Mouse (Mus musculus) forebrain, embryonic 12.5 days (tissue): ENCODE data around the gene R3hdm2. TPM values are rescaled to one million over a fixed set of nuclear protein-coding genes. Genes with fewer than 3 reads are reported as not detected.

Experiments
- ATAC-seq: fragments of 200-750 bp; cut with Nextera tagmentation; 2 replicates; pipeline ENCODE4 v1.8.0; 2017; ENCODE audit warnings: moderate TSS enrichment; ENCODE audit not compliant: low FRiP score
- H3K27ac ChIP-seq: fragments of 300-500 bp; sonication (generic); 2 replicates; pipeline ENCODE4 v1.5.1; 2016; ENCODE audit warnings: mild to moderate bottlenecking
- H3K27me3 ChIP-seq: fragments of 300-500 bp; sonication (generic); 2 replicates; pipeline ENCODE4 v1.6.1; 2016; ENCODE audit warnings: mild to moderate bottlenecking
- H3K36me3 ChIP-seq: fragments of 300-500 bp; sonication (generic); replicated peaks from 2 replicates; pipeline ENCODE4 v1.6.1; 2016; ENCODE audit warnings: mild to moderate bottlenecking
- H3K4me1 ChIP-seq: fragments of 300-500 bp; sonication (generic); 2 replicates; pipeline ENCODE4 v1.6.1; 2016
- H3K4me2 ChIP-seq: fragments of 300-500 bp; sonication (generic); 2 replicates; pipeline ENCODE4 v1.6.1; 2016; ENCODE audit warnings: mild to moderate bottlenecking, moderate library complexity
- H3K4me3 ChIP-seq: fragments of 300-500 bp; sonication (generic); replicated peaks from 2 replicates; pipeline ENCODE4 v1.5.1; 2016; ENCODE audit warnings: mild to moderate bottlenecking
- H3K9ac ChIP-seq: fragments of 300-500 bp; sonication (generic); 2 replicates; pipeline ENCODE4 v1.6.1; 2016; ENCODE audit warnings: mild to moderate bottlenecking
- H3K9me3 ChIP-seq: fragments of 300-500 bp; sonication (generic); 2 replicates; pipeline ENCODE4 v1.6.1; 2016
- WGBS: fragments of 180-500 bp; shearing (Covaris S2); methylation state at CpG from one replicate; pipeline ENCODE4 v1.1.7; 2016; 5-methylcytosine and 5-hydroxymethylcytosine counted together
- polyA plus RNA-seq: library from polyadenylated mRNA; unstranded; fragments of >200 nt; fragmentation: Nextera tagmentation; extraction: Ambion mirVana; gene quantifications from 2 replicates; pipeline ENCODE4 v1.2.1, GENCODE M21; 2016

The R3hdm2 gene
- polyA plus RNA-seq, 1 experiment from 2014 or later = 37.5 TPM

- Histone ChIP-seq H3K27me3 (no peaks in the 10 kb centered on the region), H3K9me3 (no peaks in the 10 kb centered on the region), H3K9ac (no peak overlapping the region), H3K36me3 (no peaks in the 10 kb centered on the region), H3K4me2 (no peak overlapping the region), H3K27ac (no peak overlapping the region), H3K4me1 (no peaks in the 10 kb centered on the region), H3K4me3 (no peak overlapping the region)
- 84% methylated on average over 3 of the region's 3 CpGs for WGBS
- ATAC-seq = no peak
These were observed 19.4 kb upstream of the R3hdm2 start for GRCm38 (mm10) chr10:127360714-127361113.

- Histone ChIP-seq H3K9ac (no peak overlapping the region), H3K4me3 (no peak overlapping the region), H3K27ac (no peak overlapping the region), H3K9me3 (no peaks in the 10 kb centered on the region), H3K4me1 (peaks cover 6% of the 10 kb centered on the region; the same call in 1 of the 2 replicates), H3K4me2 (no peak overlapping the region), H3K36me3 (no peaks in the 10 kb centered on the region), H3K27me3 (0 out of 2 replicates have a peak, but pooled peaks cover 5% of the 10 kb centered on the region)
- ATAC-seq = no peak
- 74% methylated on average over 5 of the region's 5 CpGs for WGBS
These were observed 13.0 kb upstream of the R3hdm2 start for GRCm38 (mm10) chr10:127367116-127367515.

- Histone ChIP-seq H3K27ac (no peak overlapping the region), H3K4me2 (no peak overlapping the region), H3K4me3 (no peak overlapping the region), H3K36me3 (no peaks in the 10 kb centered on the region), H3K27me3 (0 out of 2 replicates have a peak, but pooled peaks cover 5% of the 10 kb centered on the region), H3K4me1 (peaks cover 6% of the 10 kb centered on the region; the same call in 1 of the 2 replicates), H3K9ac (no peak overlapping the region), H3K9me3 (no peaks in the 10 kb centered on the region)
- 70% methylated on average over 2 of the region's 2 CpGs for WGBS
- ATAC-seq = no peak
These were observed 11.9 kb upstream of the R3hdm2 start for GRCm38 (mm10) chr10:127368273-127368672.

DNA sequence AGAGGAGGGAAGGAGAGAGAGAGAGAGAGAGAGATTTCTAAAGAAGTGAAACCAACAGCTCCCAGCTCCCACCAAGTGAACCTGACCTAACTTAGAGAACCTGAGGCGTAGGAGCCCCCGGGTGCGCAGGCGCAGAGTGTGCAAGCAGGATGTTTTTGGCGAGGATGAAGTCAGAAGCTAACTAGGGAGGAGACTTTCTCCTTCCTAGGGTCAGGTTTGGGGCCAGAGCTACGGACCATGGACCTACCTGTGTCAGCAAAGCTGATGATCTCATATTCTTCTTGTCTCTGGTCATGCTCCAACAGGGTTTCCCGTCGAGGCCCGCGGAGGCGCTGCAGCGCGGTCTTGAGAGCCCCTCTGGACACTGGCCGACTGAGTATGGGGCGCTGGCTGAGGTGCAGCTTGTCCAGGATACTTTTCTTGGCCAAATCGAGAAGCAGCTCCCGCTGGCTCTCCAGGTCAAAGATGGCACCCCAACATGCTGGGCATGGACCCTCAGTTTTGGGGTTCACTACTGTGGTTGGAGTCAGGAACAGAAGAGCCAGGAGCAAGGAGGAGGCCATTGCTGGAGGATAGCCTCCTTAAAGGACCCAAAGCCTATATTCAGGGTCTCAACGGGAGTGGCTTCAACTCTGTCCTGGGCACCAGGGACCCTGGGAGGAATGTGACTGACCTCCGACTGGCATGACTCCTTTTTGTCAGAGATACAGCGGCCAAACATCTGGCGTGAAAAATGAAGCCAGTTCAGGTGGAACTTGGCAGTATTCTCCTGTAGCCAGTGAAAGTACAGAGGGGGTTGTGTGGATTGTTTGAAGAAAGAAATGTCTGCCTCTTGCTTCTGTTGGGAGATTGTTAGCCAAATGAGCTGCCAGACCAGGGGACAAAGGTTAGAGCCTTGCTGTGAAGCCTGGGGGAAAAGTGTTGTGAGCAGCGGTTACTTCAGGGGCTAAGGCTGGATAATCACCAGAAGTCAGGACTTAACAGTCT lies 10.0 kb upstream of the R3hdm2 start, which contains the start of gene Inhbc:
Inhbc (minus strand) TSS at position 598 of the 987 bp plus-strand sequence.
- Histone ChIP-seq H3K9ac (no peak within 1 kb of the TSS), H3K36me3 (no peaks in the 10 kb centered on the region), H3K27me3 (0 out of 2 replicates have a peak, but pooled peaks cover 5% of the 10 kb centered on the region), H3K27ac (no peak within 1 kb of the TSS), H3K4me1 (peaks cover 6% of the 10 kb centered on the region; the same call in 1 of the 2 replicates), H3K4me3 (no peak within 1 kb of the TSS), H3K4me2 (no peak within 1 kb of the TSS), H3K9me3 (no peaks in the 10 kb centered on the region)
- WGBS = 80% methylated on average over 22 of the region's 22 CpGs
- no peak for ATAC-seq

GRCm38 (mm10) chr10:127371023-127371422 lies 9.1 kb upstream of the R3hdm2 start:
- Histone ChIP-seq H3K4me2 (no peak overlapping the region), H3K27me3 (0 out of 2 replicates have a peak, but pooled peaks cover 5% of the 10 kb centered on the region), H3K36me3 (no peaks in the 10 kb centered on the region), H3K9me3 (no peaks in the 10 kb centered on the region), H3K27ac (no peak overlapping the region), H3K9ac (no peak overlapping the region), H3K4me1 (peaks cover 6% of the 10 kb centered on the region; the same call in 1 of the 2 replicates), H3K4me3 (no peak overlapping the region)
- WGBS = 58% methylated on average over 2 of the region's 2 CpGs
- ATAC-seq = no peak

DNA sequence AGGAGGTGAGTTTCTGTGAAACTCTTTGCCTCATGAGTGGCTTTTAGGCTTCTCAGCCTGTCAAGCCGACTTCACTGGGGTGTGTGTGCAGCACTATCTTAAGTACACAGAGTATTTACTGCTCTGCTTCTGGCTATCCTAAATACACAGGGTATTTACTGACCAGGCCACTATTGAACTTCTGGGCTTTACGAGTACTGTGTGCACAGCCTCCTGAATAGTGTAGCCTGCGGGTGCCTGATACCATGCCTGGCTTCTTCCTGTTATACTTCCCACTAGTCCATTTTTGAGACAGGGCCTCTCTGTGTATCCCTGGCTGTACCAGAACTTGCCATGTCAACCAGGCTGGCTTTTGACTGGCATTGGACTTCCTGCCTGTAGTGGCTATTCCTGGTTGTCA lies 2.4 kb upstream of the R3hdm2 start:
- H3K36me3 ChIP-seq = no peaks in the 10 kb centered on the region
- no peak overlapping the region for H3K27ac ChIP-seq
- H3K9me3 ChIP-seq = no peaks in the 10 kb centered on the region
- no peak overlapping the region for H3K4me2 ChIP-seq
- no peaks in the 10 kb centered on the region for H3K27me3 ChIP-seq
- no peak overlapping the region for H3K4me3 ChIP-seq
- WGBS = 67% methylated on average over 3 of the region's 3 CpGs
- H3K9ac ChIP-seq = no peak overlapping the region
- H3K4me1 ChIP-seq = peaks cover 12% of the 10 kb centered on the region
- ATAC-seq = no peak

DNA sequence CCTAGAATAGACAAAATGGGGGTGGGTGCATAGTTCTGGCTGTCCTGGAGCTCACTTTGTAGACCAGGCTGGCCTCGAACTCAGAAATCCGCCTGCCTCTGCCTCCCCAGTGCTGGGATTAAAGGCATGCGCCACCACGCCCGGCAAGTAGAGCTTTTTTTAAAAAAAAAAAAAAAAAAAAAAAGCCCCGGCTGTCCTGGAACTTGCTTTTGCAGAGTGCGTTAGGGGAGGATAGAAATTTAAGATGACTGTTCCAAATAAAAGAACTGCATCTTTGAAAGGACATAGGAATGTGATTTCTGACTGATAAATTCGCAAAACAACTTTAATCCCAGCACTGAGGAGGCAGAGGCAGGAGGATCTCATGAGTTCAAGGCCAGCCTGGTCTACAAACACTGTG lies 473 bp upstream of the R3hdm2 start:
- 90% methylated on average over 8 of the region's 8 CpGs for WGBS
- Histone ChIP-seq H3K27ac (peak overlapping the region; percentile 91), H3K4me2 (peak overlapping the region; percentile 59), H3K9me3 (no peaks in the 10 kb centered on the region), H3K36me3 (no peaks in the 10 kb centered on the region), H3K27me3 (no peaks in the 10 kb centered on the region), H3K9ac (peak overlapping the region; percentile 72; the same call in 1 of the 2 replicates), H3K4me1 (peaks cover 20% of the 10 kb centered on the region), H3K4me3 (peak overlapping the region; percentile 65)
- no peak for ATAC-seq

DNA sequence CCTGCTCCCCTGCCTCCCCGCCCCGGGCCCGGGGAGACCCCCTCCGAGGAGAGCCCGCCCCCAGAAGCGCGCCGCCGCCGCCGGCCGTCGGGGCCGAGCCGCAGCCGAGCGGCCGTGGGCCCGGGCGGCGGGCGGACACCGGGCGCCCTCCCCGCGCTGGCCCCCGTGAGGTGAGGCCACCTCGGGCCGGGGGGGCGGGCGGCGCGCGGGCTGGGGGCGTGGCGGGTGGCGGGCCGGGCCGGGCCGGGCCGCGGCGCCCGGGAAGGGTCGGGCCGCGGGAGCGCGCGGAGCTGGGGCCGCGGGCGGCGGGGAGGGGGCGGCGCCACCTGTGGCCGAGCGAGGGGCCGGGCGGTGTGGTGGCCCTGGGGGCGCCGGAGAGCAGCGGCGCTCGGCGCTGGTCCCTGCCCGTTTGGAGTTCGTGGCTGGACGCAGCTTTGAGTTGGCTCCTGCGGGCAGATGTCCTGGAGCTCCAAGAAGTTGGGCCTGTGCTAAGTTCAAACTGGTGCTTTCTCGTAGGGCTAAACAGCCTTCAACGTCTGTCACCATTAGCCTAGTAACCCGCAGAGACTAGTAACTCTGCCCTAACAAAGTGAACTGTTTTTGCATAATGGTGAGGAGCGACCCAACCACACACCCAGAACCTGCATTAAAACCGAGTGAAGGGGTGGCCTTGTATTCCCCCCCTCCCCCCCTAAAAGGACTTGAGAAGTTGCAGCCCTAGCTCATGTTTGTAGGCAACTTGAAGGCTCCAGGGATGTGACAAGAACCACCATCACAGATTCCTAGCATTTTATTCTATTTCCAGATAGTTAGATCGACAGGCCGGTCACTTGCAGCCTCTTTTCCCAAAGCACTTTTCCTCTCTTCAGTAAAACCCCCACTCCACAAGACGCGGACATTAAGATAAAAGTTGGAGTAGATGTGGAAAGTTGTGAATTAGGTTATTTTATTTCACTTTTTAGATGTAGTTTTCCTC lies 928 bp downstream of the R3hdm2 start:
- Histone ChIP-seq H3K27ac (peak overlapping the region; percentile 91), H3K4me3 (peak overlapping the region; percentile 65), H3K9me3 (no peaks in the 10 kb centered on the region), H3K4me1 (peaks cover 24% of the 10 kb centered on the region), H3K36me3 (no peaks in the 10 kb centered on the region), H3K9ac (peak overlapping the region; percentile 72), H3K27me3 (no peaks in the 10 kb centered on the region), H3K4me2 (peak overlapping the region; percentile 70)
- 1% methylated on average over 29 of the region's 79 CpGs for WGBS
- ATAC-seq = peak; percentile 79

DNA sequence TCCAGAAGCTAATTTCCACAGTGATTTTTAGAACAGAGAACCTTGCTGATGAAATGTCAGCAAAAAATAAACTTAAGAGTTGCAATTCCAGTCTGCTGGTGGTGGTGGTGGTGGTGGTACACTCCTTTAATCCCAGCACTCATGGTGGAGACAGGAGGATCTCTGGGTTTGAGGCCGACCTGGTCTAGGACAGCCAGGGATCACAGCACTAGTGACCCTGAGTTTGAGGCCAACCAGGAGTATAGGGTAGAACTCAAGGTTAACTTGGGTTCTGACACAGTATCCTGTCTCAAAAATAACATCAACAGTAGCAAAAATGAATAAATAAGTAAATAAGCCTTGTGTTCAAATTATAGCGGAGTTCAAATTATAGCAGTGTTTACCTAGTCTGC lies 1.6 kb downstream of the R3hdm2 start:
- Histone ChIP-seq H3K4me3 (peak overlapping the region; percentile 65), H3K9ac (peak overlapping the region; percentile 72; the same call in 1 of the 2 replicates), H3K36me3 (no peaks in the 10 kb centered on the region), H3K27me3 (no peaks in the 10 kb centered on the region), H3K9me3 (no peaks in the 10 kb centered on the region), H3K4me1 (peaks cover 28% of the 10 kb centered on the region), H3K4me2 (peak overlapping the region; percentile 70), H3K27ac (no peak overlapping the region)
- ATAC-seq = no peak
- WGBS = 59% methylated on average over 2 of the region's 2 CpGs

DNA sequence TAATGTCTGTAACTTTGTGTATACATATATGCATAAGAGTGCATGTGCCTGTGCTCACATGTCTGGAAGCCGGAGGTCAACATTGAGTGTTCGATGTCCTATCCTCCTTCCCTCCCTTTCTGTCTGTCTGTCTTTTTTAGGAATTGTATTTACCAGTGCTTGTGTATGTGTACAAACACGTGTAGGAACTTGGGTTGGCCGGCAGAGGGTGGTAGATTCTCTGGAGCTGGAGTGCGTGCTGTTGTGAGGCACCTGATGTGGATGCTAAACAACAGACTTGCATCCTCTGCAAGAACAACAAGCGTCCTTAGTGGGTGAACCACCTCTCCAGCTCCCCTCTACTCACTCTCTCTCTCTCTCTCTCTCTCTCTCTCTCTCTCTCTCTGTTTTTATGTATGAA lies 11.6 kb downstream of the R3hdm2 start:
- ATAC-seq = no peak
- Histone ChIP-seq H3K27ac (no peak overlapping the region), H3K4me1 (no peaks in the 10 kb centered on the region), H3K4me3 (no peak overlapping the region), H3K4me2 (no peak overlapping the region), H3K9me3 (no peaks in the 10 kb centered on the region), H3K9ac (no peak overlapping the region), H3K36me3 (peaks cover 21% of the 10 kb centered on the region), H3K27me3 (no peaks in the 10 kb centered on the region)
- 80% methylated on average over 6 of the region's 6 CpGs for WGBS

GRCm38 (mm10) chr10:127404701-127405100 lies 24.6 kb downstream of the R3hdm2 start:
- no peak overlapping the region for H3K4me2 ChIP-seq
- H3K27me3 ChIP-seq = no peaks in the 10 kb centered on the region
- H3K27ac ChIP-seq = no peak overlapping the region
- WGBS = 92% methylated on average over 3 of the region's 3 CpGs
- peaks cover 31% of the 10 kb centered on the region for H3K36me3 ChIP-seq
- H3K4me3 ChIP-seq = no peak overlapping the region
- no peak for ATAC-seq
- no peaks in the 10 kb centered on the region for H3K9me3 ChIP-seq
- no peaks in the 10 kb centered on the region for H3K4me1 ChIP-seq
- no peak overlapping the region for H3K9ac ChIP-seq

DNA sequence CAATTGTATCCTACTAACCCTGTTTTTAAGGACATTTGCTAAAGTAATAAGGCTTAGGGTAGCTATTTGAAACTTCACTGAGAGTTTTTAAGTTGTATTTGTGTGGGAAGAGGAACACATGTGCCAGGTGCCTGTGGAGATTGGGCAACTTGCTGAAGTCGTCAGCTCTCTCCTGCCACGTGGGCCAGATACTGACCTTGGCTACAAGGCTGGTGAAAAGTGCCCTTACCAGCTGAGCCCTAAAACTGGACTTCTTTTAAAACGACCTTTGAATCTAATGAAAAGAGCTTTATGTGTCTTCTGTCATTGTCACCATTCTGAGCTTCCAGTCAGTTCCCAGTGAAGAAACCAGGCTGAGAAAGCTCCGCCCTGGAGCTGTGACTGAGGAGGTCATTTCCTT lies 27.3 kb downstream of the R3hdm2 start:
- Histone ChIP-seq H3K27ac (no peak overlapping the region), H3K36me3 (0 out of 2 replicates have a peak, but pooled peaks cover 6% of the 10 kb centered on the region), H3K4me2 (no peak overlapping the region), H3K4me1 (no peaks in the 10 kb centered on the region), H3K9ac (no peak overlapping the region), H3K27me3 (no peaks in the 10 kb centered on the region), H3K4me3 (no peak overlapping the region), H3K9me3 (no peaks in the 10 kb centered on the region)
- no peak for ATAC-seq
- WGBS = 72% methylated on average over 4 of the region's 4 CpGs
